In the genomic region with DNA sequence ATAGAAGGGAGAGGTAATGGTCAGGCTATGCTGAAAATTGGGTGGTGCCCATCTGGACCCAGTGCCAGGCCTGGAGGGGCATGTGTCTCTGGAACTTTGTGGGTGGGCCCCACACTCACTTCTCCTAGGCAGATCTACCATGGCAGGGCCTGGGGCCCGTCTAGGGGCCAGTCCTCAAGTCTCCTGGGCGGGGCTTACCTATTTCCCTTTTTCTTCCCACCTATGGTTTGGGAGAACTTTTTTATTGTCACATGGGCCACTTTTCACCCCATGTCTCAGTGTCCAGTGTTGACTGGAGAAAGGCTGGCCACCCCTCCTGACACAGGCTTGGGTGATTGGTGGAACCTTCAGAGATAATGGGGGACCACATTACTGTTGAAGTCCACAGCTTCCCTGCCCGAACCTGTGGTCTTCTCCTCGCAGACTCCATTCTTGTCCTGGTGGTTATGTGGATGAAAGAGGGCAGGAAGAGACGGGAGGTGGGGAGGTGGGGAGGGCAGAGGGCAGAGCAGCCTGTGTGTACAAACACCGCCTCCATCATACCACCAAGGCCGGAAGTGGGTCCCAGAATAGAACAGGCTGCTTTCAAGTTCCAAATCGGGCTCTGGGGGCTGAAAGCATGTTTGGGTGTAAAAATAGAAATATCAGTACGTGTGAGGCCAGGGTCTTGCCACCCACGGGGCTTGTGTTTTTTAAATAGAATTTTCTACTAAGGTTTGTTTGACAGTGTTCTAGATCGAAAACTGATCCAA, we compare ENCODE assay signal across 11 mouse cellular contexts. TPM values are rescaled to one million over a fixed set of nuclear protein-coding genes. Genes with fewer than 3 reads are reported as not detected.
DNase-seq lines count a peak whose midpoint lies in the region; ATAC-seq lines count a peak whose summit lies in the region.
"Had no signal": no experiment of that assay in that cellular context is flagged by ENCODE, and none has a peak within 500 bp of the region (broad histone marks: within the 10 kb centered on the region; RNA-seq: fewer than 3 reads in every experiment).

No protein-coding gene starts in this region.

- no peaks in the 10 kb centered on the region for H3K36me3 ChIP-seq in heart, embryonic 10.5 days
- H3K36me3 ChIP-seq in intestine, embryonic 16.5 days (ENCODE audit: control insufficient read depth, insufficient read depth, low read length): no peaks in the 10 kb centered on the region
- H3K36me3 ChIP-seq: limb, embryonic 15.5 days had no signal

- no peaks in the 10 kb centered on the region for H3K9me3 ChIP-seq in heart, embryonic 10.5 days
- no peaks in the 10 kb centered on the region for H3K9me3 ChIP-seq in intestine, embryonic 16.5 days (ENCODE audit: control insufficient read depth, low read length)
- H3K9me3 ChIP-seq: limb, embryonic 15.5 days had no signal

- H3K27me3 ChIP-seq in heart, embryonic 10.5 days (ENCODE audit: insufficient read depth, poor library complexity, severe bottlenecking): peaks cover 11% of the 10 kb centered on the region; the same call in 1 of the 2 replicates
- no peaks in the 10 kb centered on the region for H3K27me3 ChIP-seq in intestine, embryonic 16.5 days (replicated peaks; ENCODE audit: control insufficient read depth, insufficient read depth, low read length)
- H3K27me3 ChIP-seq: limb, embryonic 15.5 days had no signal

- DNase-seq in heart, embryonic 10.5 days (ENCODE audit: low spot score): no peak
- DNase-seq in heart, adult 9 months (ENCODE audit: low spot score in 2 of 2): no peak
- peak; percentile 60 for DNase-seq in 416B (ENCODE audit: low read depth)
- DNase-seq in cerebellum, adult 9-11 months: no peak
- DNase-seq in layer of hippocampus, adult 8-10 months (ENCODE audit: low spot score in 2 of 2): no peak
- DNase-seq: cerebellum, adult 8-10 months had no signal

- H3K27ac ChIP-seq in heart, embryonic 10.5 days: peak overlapping the region; percentile 84
- H3K27ac ChIP-seq in intestine, embryonic 16.5 days (ENCODE audit: low read length): no peak overlapping the region
- H3K27ac ChIP-seq: kidney, postnatal 0 days; limb, embryonic 15.5 days had no signal

- no peak overlapping the region for H3K9ac ChIP-seq in intestine, embryonic 16.5 days (ENCODE audit: low read depth, low read length)
- H3K9ac ChIP-seq: limb, embryonic 15.5 days had no signal

- no peak overlapping the region for H3K4me2 ChIP-seq in intestine, embryonic 16.5 days (ENCODE audit: low read depth, low read length)
- H3K4me2 ChIP-seq: limb, embryonic 15.5 days had no signal

- H3K4me1 ChIP-seq in heart, embryonic 10.5 days: peaks cover 25% of the 10 kb centered on the region
- no peaks in the 10 kb centered on the region for H3K4me1 ChIP-seq in intestine, embryonic 16.5 days (ENCODE audit: control insufficient read depth, insufficient read depth, low read length)
- H3K4me1 ChIP-seq: limb, embryonic 15.5 days had no signal

- ATAC-seq in granulocyte monocyte progenitor cell, adult 5-6 weeks (replicated peaks; ENCODE audit: poor library complexity, severe bottlenecking): peak; percentile 56
- peak; percentile 12; the same call in 1 of the 2 replicates for ATAC-seq in megakaryocyte progenitor cell, adult 5-6 weeks (replicated peaks; ENCODE audit: poor library complexity)
- no peak for ATAC-seq in intestine, embryonic 16.5 days

- H3K4me3 ChIP-seq in heart, embryonic 10.5 days: no peak overlapping the region
- H3K4me3 ChIP-seq in intestine, embryonic 16.5 days (ENCODE audit: low read length): no peak overlapping the region
- H3K4me3 ChIP-seq: limb, embryonic 15.5 days had no signal

- 47% methylated on average over 11 of the region's 11 CpGs for WGBS in heart, embryonic 10.5 days
- WGBS in intestine, embryonic 16.5 days: 66% methylated on average over 11 of the region's 11 CpGs

RNA-seq across cellular contexts. Expression of gene Sh3bp2, which starts 5.0 kb away (rescaled TPM):
- polyA plus RNA-seq in heart, embryonic 10.5 days (2016; fragmentation: Nextera tagmentation; extraction: Ambion mirVana): 3.6 and 6.0 TPM in 2 replicates
- 15.4 and 16.5 TPM in 2 replicates for total RNA-seq in granulocyte monocyte progenitor cell, adult 5-6 weeks (2014; fragmentation: Nextera tagmentation)
- 9.8 and 11.9 TPM in 2 replicates for total RNA-seq in granulocyte monocyte progenitor cell, adult 5-6 weeks (2017)
- total RNA-seq in megakaryocyte progenitor cell, adult 5-6 weeks (2015): 8.6 and 10.0 TPM in 2 replicates
- 21.0 and 23.0 TPM in 2 replicates for total RNA-seq in megakaryocyte progenitor cell, adult 5-6 weeks (2017)
- polyA plus RNA-seq in intestine, embryonic 16.5 days (2015; fragmentation: Nextera tagmentation; extraction: Ambion mirVana): 3.4 and 3.7 TPM in 2 replicates
- 10 to 100 TPM in 2 of 4 experiments, 1 to 10 TPM in 2; 3.8 to 13.5 (median 8.5) TPM for total RNA-seq in layer of hippocampus, adult 8-10 months (2022)

RNA-seq across cellular contexts. Expression of gene Tnip2, which starts 6.8 kb away (rescaled TPM):
- polyA plus RNA-seq in heart, embryonic 10.5 days (2016; fragmentation: Nextera tagmentation; extraction: Ambion mirVana): 9.9 and 14.6 TPM in 2 replicates
- 11.8 and 16.2 TPM in 2 replicates for total RNA-seq in granulocyte monocyte progenitor cell, adult 5-6 weeks (2014; fragmentation: Nextera tagmentation)
- total RNA-seq in granulocyte monocyte progenitor cell, adult 5-6 weeks (2017): 22.0 and 24.4 TPM in 2 replicates
- 7.8 and 9.5 TPM in 2 replicates for total RNA-seq in megakaryocyte progenitor cell, adult 5-6 weeks (2015)
- total RNA-seq in megakaryocyte progenitor cell, adult 5-6 weeks (2017): 17.6 and 22.2 TPM in 2 replicates
- 15.8 and 17.1 TPM in 2 replicates for polyA plus RNA-seq in intestine, embryonic 16.5 days (2015; fragmentation: Nextera tagmentation; extraction: Ambion mirVana)
- 10 to 100 TPM; 27.2 to 36.7 (median 33.1) TPM for total RNA-seq in layer of hippocampus, adult 8-10 months (2022)

RNA-seq across cellular contexts. Expression of gene Add1, which starts 52.8 kb away (rescaled TPM):
- polyA plus RNA-seq in heart, embryonic 10.5 days (2016; fragmentation: Nextera tagmentation; extraction: Ambion mirVana): 177 and 187 TPM in 2 replicates
- 65.6 and 74.2 TPM in 2 replicates for total RNA-seq in granulocyte monocyte progenitor cell, adult 5-6 weeks (2014; fragmentation: Nextera tagmentation)
- total RNA-seq in granulocyte monocyte progenitor cell, adult 5-6 weeks (2017): 81.0 and 82.6 TPM in 2 replicates
- total RNA-seq in megakaryocyte progenitor cell, adult 5-6 weeks (2015): 65.1 and 71.0 TPM in 2 replicates
- total RNA-seq in megakaryocyte progenitor cell, adult 5-6 weeks (2017): 83.9 and 97.8 TPM in 2 replicates
- polyA plus RNA-seq in intestine, embryonic 16.5 days (2015; fragmentation: Nextera tagmentation; extraction: Ambion mirVana): 138 and 143 TPM in 2 replicates
- 100 to 1,000 TPM; 394 to 417 (median 404) TPM for total RNA-seq in layer of hippocampus, adult 8-10 months (2022)
